Mouse (Mus musculus): ENCODE data around the gene Plg.

GRCm38 (mm10) chr17:12403420-12403819, 25.0 kb downstream of the Plg start:
- TF ChIP-seq CTCF (IDR thresholded peaks at IDR 0.05; ENCODE audit: control insufficient read depth, insufficient read depth, low read length) (no peak), POLR2A (IDR thresholded peaks at IDR 0.05; ENCODE audit: borderline replicate concordance, control insufficient read depth, low read depth, low read length) (no peak)

Data from bone marrow, adult 2 months (tissue).